Mouse (Mus musculus): ENCODE results near the gene Cep112. TPM values are rescaled to one million over a fixed set of nuclear protein-coding genes. Genes with fewer than 3 reads are reported as not detected.

The Cep112 gene
- polyA plus RNA-seq, 1 experiment from 2014 or later: 9.7 TPM

DNA sequence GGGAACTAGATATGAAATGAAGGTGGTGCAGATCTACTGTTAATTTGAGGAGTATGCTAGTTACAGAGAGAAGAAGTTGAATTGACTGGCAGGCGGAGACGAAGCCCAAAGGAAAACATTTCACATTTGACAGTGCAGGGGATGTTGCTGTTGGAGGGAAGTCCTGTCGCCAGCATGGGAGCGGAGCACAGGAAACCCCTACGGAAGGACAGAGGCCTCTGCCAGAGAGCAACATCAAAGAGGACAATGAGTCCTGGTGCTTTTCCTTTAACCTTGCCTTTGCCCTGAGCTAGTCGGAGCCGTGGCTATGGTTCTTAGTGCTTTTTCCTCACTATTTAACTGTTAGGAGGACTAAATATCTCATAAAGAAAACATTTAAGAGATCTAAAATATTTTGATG, 50.7 kb downstream of the Cep112 start:
- H3K4me3 ChIP-seq (ENCODE audit: low read depth, low read length): no peak overlapping the region
- no peak overlapping the region for H3K27ac ChIP-seq (ENCODE audit: low read depth, low read length)
- H3K4me1 ChIP-seq (ENCODE audit: control insufficient read depth, insufficient read depth, low read length): no peaks in the 10 kb centered on the region
- H3K4me2 ChIP-seq (ENCODE audit: low read depth, low read length): no peak overlapping the region
- WGBS: 78% methylated on average over 7 of the region's 7 CpGs
- ATAC-seq (ENCODE audit: low read depth): no peak
- H3K9ac ChIP-seq (replicated peaks; ENCODE audit: low read depth, low read length): no peak overlapping the region
- H3K9me3 ChIP-seq (ENCODE audit: control insufficient read depth, low read length): no peaks in the 10 kb centered on the region
- H3K36me3 ChIP-seq (ENCODE audit: control insufficient read depth, insufficient read depth, low read length): no peaks in the 10 kb centered on the region
- no peaks in the 10 kb centered on the region for H3K27me3 ChIP-seq (ENCODE audit: control insufficient read depth, insufficient read depth, low read length)

GRCm38 (mm10) chr11:108476226-108476625, 51.2 kb downstream of the Cep112 start:
- H3K27ac ChIP-seq (ENCODE audit: low read depth, low read length): no peak overlapping the region
- H3K27me3 ChIP-seq (ENCODE audit: control insufficient read depth, insufficient read depth, low read length): no peaks in the 10 kb centered on the region
- H3K4me2 ChIP-seq (ENCODE audit: low read depth, low read length): no peak overlapping the region
- no peaks in the 10 kb centered on the region for H3K4me1 ChIP-seq (ENCODE audit: control insufficient read depth, insufficient read depth, low read length)
- H3K4me3 ChIP-seq (ENCODE audit: low read depth, low read length): no peak overlapping the region
- no peaks in the 10 kb centered on the region for H3K36me3 ChIP-seq (ENCODE audit: control insufficient read depth, insufficient read depth, low read length)
- no peak for ATAC-seq (ENCODE audit: low read depth)
- H3K9me3 ChIP-seq (ENCODE audit: control insufficient read depth, low read length): no peaks in the 10 kb centered on the region
- no peak overlapping the region for H3K9ac ChIP-seq (replicated peaks; ENCODE audit: low read depth, low read length)
- whole genome bisulfite sequencing: 82% methylated on average over 1 of the region's 1 CpGs

DNA sequence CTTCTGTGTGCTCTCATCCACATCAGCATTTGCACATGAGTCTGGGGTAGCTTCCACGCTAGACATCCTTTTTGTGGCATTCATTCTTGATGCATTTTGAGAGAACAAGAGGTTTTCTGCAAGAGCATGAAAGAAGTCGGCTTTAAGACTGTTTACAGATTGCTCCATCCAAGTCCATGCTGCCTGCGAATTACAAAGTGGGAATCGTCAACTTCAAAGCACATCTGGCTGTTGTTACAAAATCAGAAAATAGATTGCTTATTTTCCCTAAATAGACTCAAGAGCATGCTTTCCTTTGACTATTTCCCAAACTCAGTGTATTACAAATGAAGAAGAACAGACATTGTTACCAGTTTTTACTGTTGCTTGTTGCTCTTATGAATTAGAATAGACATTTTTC, 59.0 kb downstream of the Cep112 start:
- no peaks in the 10 kb centered on the region for H3K36me3 ChIP-seq (ENCODE audit: control insufficient read depth, insufficient read depth, low read length)
- ATAC-seq (ENCODE audit: low read depth): no peak
- no peaks in the 10 kb centered on the region for H3K4me1 ChIP-seq (ENCODE audit: control insufficient read depth, insufficient read depth, low read length)
- no peak overlapping the region for H3K27ac ChIP-seq (ENCODE audit: low read depth, low read length)
- no peak overlapping the region for H3K4me2 ChIP-seq (ENCODE audit: low read depth, low read length)
- H3K9ac ChIP-seq (replicated peaks; ENCODE audit: low read depth, low read length): no peak overlapping the region
- WGBS: 69% methylated on average over 4 of the region's 4 CpGs
- H3K4me3 ChIP-seq (ENCODE audit: low read depth, low read length): no peak overlapping the region
- H3K27me3 ChIP-seq (ENCODE audit: control insufficient read depth, insufficient read depth, low read length): no peaks in the 10 kb centered on the region
- H3K9me3 ChIP-seq (ENCODE audit: control insufficient read depth, low read length): no peaks in the 10 kb centered on the region

DNA sequence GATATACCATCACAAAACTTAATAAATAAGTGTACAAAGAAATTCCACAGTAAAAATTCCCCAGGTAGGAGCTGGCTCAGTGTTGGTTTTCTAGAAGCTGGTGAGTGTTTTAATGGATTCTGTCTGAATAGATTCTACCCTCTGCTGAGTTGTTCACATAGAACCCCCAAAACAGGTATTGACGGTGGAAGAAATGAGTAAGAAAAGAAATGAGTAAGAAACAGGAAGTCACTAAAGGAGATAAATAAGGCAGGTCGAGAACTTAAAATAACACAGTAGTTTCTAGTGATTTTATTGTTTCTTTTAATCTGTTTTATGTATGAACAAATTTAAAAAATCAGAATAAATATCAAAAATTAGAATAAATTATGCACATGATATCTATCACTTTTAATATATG, 63.3 kb downstream of the Cep112 start:
- no peak overlapping the region for H3K4me2 ChIP-seq (ENCODE audit: low read depth, low read length)
- H3K9ac ChIP-seq (replicated peaks; ENCODE audit: low read depth, low read length): no peak overlapping the region
- H3K36me3 ChIP-seq (ENCODE audit: control insufficient read depth, insufficient read depth, low read length): no peaks in the 10 kb centered on the region
- no peaks in the 10 kb centered on the region for H3K27me3 ChIP-seq (ENCODE audit: control insufficient read depth, insufficient read depth, low read length)
- no peak for ATAC-seq (ENCODE audit: low read depth)
- WGBS: 86% methylated on average over 2 of the region's 2 CpGs
- no peak overlapping the region for H3K4me3 ChIP-seq (ENCODE audit: low read depth, low read length)
- no peak overlapping the region for H3K27ac ChIP-seq (ENCODE audit: low read depth, low read length)
- H3K4me1 ChIP-seq (ENCODE audit: control insufficient read depth, insufficient read depth, low read length): no peaks in the 10 kb centered on the region
- H3K9me3 ChIP-seq (ENCODE audit: control insufficient read depth, low read length): no peaks in the 10 kb centered on the region

GRCm38 (mm10) chr11:108489863-108490262, 64.9 kb downstream of the Cep112 start:
- no peak overlapping the region for H3K4me2 ChIP-seq (ENCODE audit: low read depth, low read length)
- no peaks in the 10 kb centered on the region for H3K36me3 ChIP-seq (ENCODE audit: control insufficient read depth, insufficient read depth, low read length)
- no peak overlapping the region for H3K9ac ChIP-seq (replicated peaks; ENCODE audit: low read depth, low read length)
- no peak overlapping the region for H3K4me3 ChIP-seq (ENCODE audit: low read depth, low read length)
- H3K9me3 ChIP-seq (ENCODE audit: control insufficient read depth, low read length): no peaks in the 10 kb centered on the region
- 96% methylated on average over 4 of the region's 4 CpGs for WGBS
- no peaks in the 10 kb centered on the region for H3K27me3 ChIP-seq (ENCODE audit: control insufficient read depth, insufficient read depth, low read length)
- no peak overlapping the region for H3K27ac ChIP-seq (ENCODE audit: low read depth, low read length)
- no peak for ATAC-seq (ENCODE audit: low read depth)
- H3K4me1 ChIP-seq (ENCODE audit: control insufficient read depth, insufficient read depth, low read length): no peaks in the 10 kb centered on the region

GRCm38 (mm10) chr11:108508190-108508589, 83.2 kb downstream of the Cep112 start:
- no peak overlapping the region for H3K4me3 ChIP-seq (ENCODE audit: low read depth, low read length)
- 93% methylated on average over 5 of the region's 5 CpGs for WGBS
- no peaks in the 10 kb centered on the region for H3K9me3 ChIP-seq (ENCODE audit: control insufficient read depth, low read length)
- no peak for ATAC-seq (ENCODE audit: low read depth)
- H3K36me3 ChIP-seq (ENCODE audit: control insufficient read depth, insufficient read depth, low read length): no peaks in the 10 kb centered on the region
- H3K9ac ChIP-seq (replicated peaks; ENCODE audit: low read depth, low read length): no peak overlapping the region
- H3K4me1 ChIP-seq (ENCODE audit: control insufficient read depth, insufficient read depth, low read length): no peaks in the 10 kb centered on the region
- H3K4me2 ChIP-seq (ENCODE audit: low read depth, low read length): no peak overlapping the region
- no peak overlapping the region for H3K27ac ChIP-seq (ENCODE audit: low read depth, low read length)
- no peaks in the 10 kb centered on the region for H3K27me3 ChIP-seq (ENCODE audit: control insufficient read depth, insufficient read depth, low read length)

DNA sequence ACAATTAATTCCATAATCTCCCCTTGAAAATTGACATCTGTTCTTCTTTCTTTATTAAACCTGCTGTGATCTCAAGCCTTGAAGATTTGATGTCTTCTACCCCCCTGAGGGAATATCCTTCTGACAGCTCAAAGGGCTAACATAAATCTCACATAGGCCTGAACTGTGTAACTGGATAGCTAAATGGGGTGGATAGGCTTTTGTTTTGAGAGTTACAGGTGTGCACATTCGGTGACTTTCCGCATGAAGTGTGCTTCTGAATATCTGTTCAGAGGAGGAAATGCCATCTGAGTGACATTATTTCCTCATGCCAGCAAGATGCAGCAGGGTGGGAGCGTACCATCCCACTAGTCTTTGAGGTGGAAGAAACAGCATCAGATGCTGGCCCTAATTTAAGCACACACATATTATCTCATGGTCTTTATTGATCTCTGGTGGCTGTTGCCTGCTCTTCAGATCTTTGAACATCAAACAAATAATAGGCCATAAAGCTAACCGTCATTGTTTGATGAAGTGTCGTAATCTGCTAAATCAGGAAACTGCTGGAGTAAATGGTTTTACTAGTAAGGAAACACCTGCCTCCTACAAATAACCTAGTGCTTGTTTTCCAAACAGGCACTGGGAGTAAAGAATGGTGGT, 102.9 kb downstream of the Cep112 start:
- no peak for ATAC-seq (ENCODE audit: low read depth)
- 15% methylated on average over 5 of the region's 5 CpGs for WGBS
- no peak overlapping the region for H3K4me2 ChIP-seq (ENCODE audit: low read depth, low read length)

GRCm38 (mm10) chr11:108532901-108533300, 107.9 kb downstream of the Cep112 start:
- H3K27ac ChIP-seq (ENCODE audit: low read depth, low read length): no peak overlapping the region
- 89% methylated on average over 1 of the region's 1 CpGs for WGBS
- H3K4me1 ChIP-seq (ENCODE audit: control insufficient read depth, insufficient read depth, low read length): no peaks in the 10 kb centered on the region
- H3K4me3 ChIP-seq (ENCODE audit: low read depth, low read length): no peak overlapping the region
- H3K9me3 ChIP-seq (ENCODE audit: control insufficient read depth, low read length): no peaks in the 10 kb centered on the region
- no peak overlapping the region for H3K9ac ChIP-seq (replicated peaks; ENCODE audit: low read depth, low read length)
- H3K4me2 ChIP-seq (ENCODE audit: low read depth, low read length): no peak overlapping the region
- H3K27me3 ChIP-seq (ENCODE audit: control insufficient read depth, insufficient read depth, low read length): no peaks in the 10 kb centered on the region
- ATAC-seq (ENCODE audit: low read depth): no peak
- no peaks in the 10 kb centered on the region for H3K36me3 ChIP-seq (ENCODE audit: control insufficient read depth, insufficient read depth, low read length)

More for the DNA sequence above, 102.9 kb downstream of the Cep112 start:
- H3K9me3 ChIP-seq (ENCODE audit: control insufficient read depth, low read length): no peaks in the 10 kb centered on the region
- no peaks in the 10 kb centered on the region for H3K27me3 ChIP-seq (ENCODE audit: control insufficient read depth, insufficient read depth, low read length)
- H3K4me1 ChIP-seq (ENCODE audit: control insufficient read depth, insufficient read depth, low read length): no peaks in the 10 kb centered on the region
- H3K9ac ChIP-seq (replicated peaks; ENCODE audit: low read depth, low read length): no peak overlapping the region
- no peak overlapping the region for H3K27ac ChIP-seq (ENCODE audit: low read depth, low read length)
- H3K4me3 ChIP-seq (ENCODE audit: low read depth, low read length): no peak overlapping the region
- H3K36me3 ChIP-seq (ENCODE audit: control insufficient read depth, insufficient read depth, low read length): no peaks in the 10 kb centered on the region

GRCm38 (mm10) chr11:108534014-108534413, 109.0 kb downstream of the Cep112 start:
- 99% methylated on average over 3 of the region's 3 CpGs for WGBS

More at GRCm38 (mm10) chr11:108534014-108534413, 109.0 kb downstream of the Cep112 start:
- no peaks in the 10 kb centered on the region for H3K27me3 ChIP-seq (ENCODE audit: control insufficient read depth, insufficient read depth, low read length)
- no peak overlapping the region for H3K4me2 ChIP-seq (ENCODE audit: low read depth, low read length)
- H3K9ac ChIP-seq (replicated peaks; ENCODE audit: low read depth, low read length): no peak overlapping the region
- H3K36me3 ChIP-seq (ENCODE audit: control insufficient read depth, insufficient read depth, low read length): no peaks in the 10 kb centered on the region
- no peaks in the 10 kb centered on the region for H3K9me3 ChIP-seq (ENCODE audit: control insufficient read depth, low read length)
- no peak for ATAC-seq (ENCODE audit: low read depth)
- no peak overlapping the region for H3K27ac ChIP-seq (ENCODE audit: low read depth, low read length)
- no peak overlapping the region for H3K4me3 ChIP-seq (ENCODE audit: low read depth, low read length)
- no peaks in the 10 kb centered on the region for H3K4me1 ChIP-seq (ENCODE audit: control insufficient read depth, insufficient read depth, low read length)
